Mouse (Mus musculus) neural tube, embryonic 11.5 days (tissue): ENCODE data around the gene Rabep2. TPM values are rescaled to one million over a fixed set of nuclear protein-coding genes. Genes with fewer than 3 reads are reported as not detected.

ENCODE experiments used
- ATAC-seq: fragments of 200-750 bp; cut with Nextera tagmentation; 2 replicates; pipeline ENCODE4 v1.8.0; 2017; ENCODE audit warnings: moderate number of reproducible peaks, mild to moderate bottlenecking, moderate TSS enrichment, moderate library complexity; ENCODE audit not compliant: insufficient read depth, low FRiP score, low TSS enrichment
- DNase-seq: peaks from one replicate; pipeline ENCODE4 v3.0.0-alpha.2; 2015; ENCODE audit warnings: low spot score
- H3K27ac ChIP-seq: fragments of 300-500 bp; sonication (generic); 2 replicates; pipeline ENCODE4 v1.5.1; 2014; ENCODE audit warnings: low read depth, mild to moderate bottlenecking, low read length
- H3K27me3 ChIP-seq: fragments of 300-500 bp; sonication (generic); 2 replicates; pipeline ENCODE4 v1.6.1; 2014; ENCODE audit warnings: mild to moderate bottlenecking, low read length, mixed read lengths; ENCODE audit not compliant: control insufficient read depth, insufficient read depth
- H3K36me3 ChIP-seq: fragments of 300-500 bp; sonication (generic); 2 replicates; pipeline ENCODE4 v1.6.1; 2014; ENCODE audit warnings: mild to moderate bottlenecking, low read length, moderate library complexity, mixed read lengths; ENCODE audit not compliant: control insufficient read depth, insufficient read depth
- H3K4me1 ChIP-seq: fragments of 300-500 bp; sonication (generic); 2 replicates; pipeline ENCODE4 v1.6.1; 2014; ENCODE audit warnings: low read length, mixed read lengths; ENCODE audit not compliant: control insufficient read depth, insufficient read depth
- H3K4me2 ChIP-seq: fragments of 300-500 bp; sonication (generic); 2 replicates; pipeline ENCODE4 v1.6.1; 2014; ENCODE audit warnings: low read depth, mild to moderate bottlenecking, moderate library complexity
- H3K4me3 ChIP-seq: fragments of 300-500 bp; sonication (generic); 2 replicates; pipeline ENCODE4 v1.5.1; 2014; ENCODE audit warnings: low read depth, low read length
- H3K9ac ChIP-seq: fragments of 300-500 bp; sonication (generic); 2 replicates; pipeline ENCODE4 v1.6.1; 2014; ENCODE audit warnings: mild to moderate bottlenecking, low read length
- H3K9me3 ChIP-seq: fragments of 300-500 bp; sonication (generic); 2 replicates; pipeline ENCODE4 v1.6.1; 2016; ENCODE audit warnings: low read length; ENCODE audit not compliant: control insufficient read depth
- WGBS: fragments of 180-500 bp; shearing (Covaris S2); extraction: QIAGEN DNeasy Blood & Tissue Kit; methylation state at CpG from one replicate; pipeline ENCODE4 v1.1.7; 2014; 5-methylcytosine and 5-hydroxymethylcytosine counted together
- polyA plus RNA-seq: library from polyadenylated mRNA; unstranded; fragments of >200 nt; fragmentation: Nextera tagmentation; extraction: Ambion mirVana; gene quantifications from 2 replicates; pipeline ENCODE4 v1.2.1, GENCODE M21; 2014

The Rabep2 gene
- polyA plus RNA-seq, 1 experiment from 2014 or later = 21.4 TPM

DNA sequence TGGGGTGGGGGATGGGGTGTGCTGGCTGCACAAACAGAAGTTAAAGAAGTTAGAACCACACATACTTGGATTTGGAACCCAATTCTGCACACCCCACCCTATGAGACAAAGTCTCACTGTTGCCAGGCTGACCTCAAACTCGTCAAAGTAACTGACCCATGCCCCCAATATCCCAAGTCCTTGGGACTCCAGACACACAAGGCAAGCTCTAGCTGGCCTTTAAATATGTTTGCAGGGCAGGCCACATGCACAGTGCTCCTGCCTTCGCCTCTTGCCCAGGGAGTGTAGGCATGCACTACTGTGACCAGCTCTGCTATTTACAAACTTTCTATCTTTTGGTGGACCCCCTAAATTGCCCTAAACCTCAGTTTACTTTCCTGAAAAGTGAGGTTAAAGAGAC lies 26.7 kb downstream of the Rabep2 start:
- Histone ChIP-seq H3K27me3 (no peaks in the 10 kb centered on the region), H3K9me3 (no peaks in the 10 kb centered on the region), H3K4me2 (no peak overlapping the region), H3K4me3 (no peak overlapping the region), H3K36me3 (no peaks in the 10 kb centered on the region), H3K9ac (no peak overlapping the region), H3K4me1 (no peaks in the 10 kb centered on the region), H3K27ac (no peak overlapping the region)
- ATAC-seq (no peak), DNase-seq (no peak)
- 77% methylated on average over 2 of the region's 2 CpGs for WGBS

DNA sequence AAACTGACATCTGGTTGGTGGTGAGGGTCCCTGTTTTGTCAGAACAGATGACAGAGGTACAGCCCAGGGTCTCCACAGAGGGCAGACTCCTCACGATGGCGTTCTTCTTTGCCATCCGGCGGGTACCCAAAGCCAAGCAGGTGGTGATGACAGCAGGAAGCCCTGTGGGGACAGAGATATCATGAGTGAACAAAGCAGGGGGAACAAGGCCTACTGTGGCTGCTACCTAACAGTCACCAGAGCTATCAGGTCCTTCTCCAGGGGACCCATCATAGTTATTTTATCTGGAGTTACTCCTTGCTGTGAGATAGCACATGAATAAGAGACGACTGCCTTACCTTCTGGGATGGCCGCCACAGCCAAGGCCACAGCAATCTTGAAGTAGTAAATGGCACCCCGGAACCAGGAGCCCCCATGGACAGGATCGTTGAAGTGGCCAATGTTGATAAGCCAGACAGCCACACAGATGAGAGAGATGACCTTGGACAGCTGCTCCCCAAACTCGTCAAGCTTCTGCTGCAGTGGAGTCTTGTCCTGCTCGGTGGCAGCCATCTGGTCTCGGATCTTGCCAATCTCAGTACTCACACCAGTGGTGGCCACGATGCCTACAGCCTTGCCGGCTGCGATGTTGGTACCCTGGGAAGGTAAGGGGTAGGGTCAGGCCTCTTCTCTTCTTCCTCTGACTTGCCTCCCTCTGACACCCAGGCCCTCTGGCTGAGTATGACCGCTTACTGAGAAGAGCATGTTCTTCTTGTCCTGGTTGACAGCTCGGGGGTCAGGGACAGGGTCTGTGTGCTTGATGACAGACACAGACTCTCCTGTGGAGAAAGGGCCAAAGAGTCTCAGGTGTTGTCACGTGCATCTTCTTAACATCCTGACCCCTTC lies 28.1 kb downstream of the Rabep2 start:
- no peak for DNase-seq
- Histone ChIP-seq H3K4me3 (no peak overlapping the region), H3K9me3 (no peaks in the 10 kb centered on the region), H3K4me2 (no peak overlapping the region), H3K36me3 (no peaks in the 10 kb centered on the region), H3K4me1 (no peaks in the 10 kb centered on the region), H3K9ac (no peak overlapping the region), H3K27ac (no peak overlapping the region), H3K27me3 (no peaks in the 10 kb centered on the region)
- no peak for ATAC-seq
- WGBS = 91% methylated on average over 17 of the region's 17 CpGs

DNA sequence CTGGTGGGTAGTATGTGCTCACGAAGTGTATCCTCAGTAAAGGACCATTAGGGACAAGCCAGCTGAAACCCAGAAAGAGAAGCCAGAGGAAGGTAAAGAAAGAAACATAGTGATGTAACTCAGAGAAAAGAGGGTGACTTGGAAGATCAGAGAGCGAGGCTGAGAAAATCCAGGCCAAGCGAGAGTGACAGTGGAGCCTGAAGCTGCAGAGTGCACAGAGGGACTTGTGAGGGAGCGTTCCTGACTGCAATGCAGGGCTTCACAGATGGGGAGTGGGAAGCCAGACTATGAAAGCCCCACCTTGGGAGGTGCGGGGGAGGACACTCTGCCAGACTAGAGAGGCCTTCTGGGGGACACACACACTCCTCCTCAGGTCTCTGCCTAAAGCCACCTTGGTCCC lies 29.7 kb downstream of the Rabep2 start:
- H3K27ac ChIP-seq = no peak overlapping the region
- no peaks in the 10 kb centered on the region for H3K9me3 ChIP-seq
- ATAC-seq (no peak), DNase-seq (no peak)
- WGBS = 82% methylated on average over 5 of the region's 5 CpGs
- H3K4me1 ChIP-seq = no peaks in the 10 kb centered on the region
- no peak overlapping the region for H3K9ac ChIP-seq
- no peak overlapping the region for H3K4me2 ChIP-seq
- H3K27me3 ChIP-seq = no peaks in the 10 kb centered on the region
- no peaks in the 10 kb centered on the region for H3K36me3 ChIP-seq
- no peak overlapping the region for H3K4me3 ChIP-seq

DNA sequence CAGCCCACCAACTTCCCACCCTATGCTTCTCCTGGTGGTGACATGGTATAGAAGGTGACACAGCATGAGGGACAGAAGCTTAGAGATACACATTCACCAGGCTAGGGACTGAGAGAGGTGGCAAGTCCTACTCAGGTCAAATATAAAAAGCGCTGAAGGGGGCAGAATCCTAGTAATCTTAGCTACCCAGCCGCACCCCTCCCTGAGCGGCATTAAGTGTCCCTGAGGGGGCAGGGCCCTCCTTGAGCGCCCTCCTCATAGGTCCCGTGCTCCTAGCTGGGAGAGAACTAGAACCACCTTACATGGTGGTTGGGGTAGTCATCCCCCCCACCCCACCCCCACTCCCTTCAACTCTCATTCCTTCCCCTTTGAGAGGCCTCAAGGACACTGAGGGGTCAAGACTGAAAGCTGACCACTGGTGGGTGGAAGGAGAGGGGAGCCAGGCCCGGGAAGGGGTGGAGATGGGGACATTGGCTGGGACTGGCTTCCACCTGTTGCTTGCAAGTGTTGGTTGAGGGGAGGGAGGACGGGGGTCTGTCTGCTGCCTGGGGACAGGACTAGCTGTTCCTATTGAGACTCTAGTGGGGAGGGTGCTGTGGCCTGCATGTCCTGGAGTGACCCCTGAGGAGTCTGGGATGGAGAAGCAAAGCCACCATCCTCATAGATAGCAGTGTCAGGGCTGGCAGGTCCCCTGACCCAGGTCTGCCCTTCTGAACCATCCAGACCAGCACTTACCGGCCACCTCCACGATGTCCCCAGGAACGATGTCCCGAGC lies 30.5 kb downstream of the Rabep2 start:
- ATAC-seq (no peak), DNase-seq (no peak)
- Histone ChIP-seq H3K27me3 (no peaks in the 10 kb centered on the region), H3K4me3 (no peak overlapping the region), H3K27ac (no peak overlapping the region), H3K4me2 (no peak overlapping the region), H3K9ac (no peak overlapping the region), H3K9me3 (no peaks in the 10 kb centered on the region), H3K4me1 (no peaks in the 10 kb centered on the region), H3K36me3 (no peaks in the 10 kb centered on the region)
- WGBS = 74% methylated on average over 11 of the region's 11 CpGs

DNA sequence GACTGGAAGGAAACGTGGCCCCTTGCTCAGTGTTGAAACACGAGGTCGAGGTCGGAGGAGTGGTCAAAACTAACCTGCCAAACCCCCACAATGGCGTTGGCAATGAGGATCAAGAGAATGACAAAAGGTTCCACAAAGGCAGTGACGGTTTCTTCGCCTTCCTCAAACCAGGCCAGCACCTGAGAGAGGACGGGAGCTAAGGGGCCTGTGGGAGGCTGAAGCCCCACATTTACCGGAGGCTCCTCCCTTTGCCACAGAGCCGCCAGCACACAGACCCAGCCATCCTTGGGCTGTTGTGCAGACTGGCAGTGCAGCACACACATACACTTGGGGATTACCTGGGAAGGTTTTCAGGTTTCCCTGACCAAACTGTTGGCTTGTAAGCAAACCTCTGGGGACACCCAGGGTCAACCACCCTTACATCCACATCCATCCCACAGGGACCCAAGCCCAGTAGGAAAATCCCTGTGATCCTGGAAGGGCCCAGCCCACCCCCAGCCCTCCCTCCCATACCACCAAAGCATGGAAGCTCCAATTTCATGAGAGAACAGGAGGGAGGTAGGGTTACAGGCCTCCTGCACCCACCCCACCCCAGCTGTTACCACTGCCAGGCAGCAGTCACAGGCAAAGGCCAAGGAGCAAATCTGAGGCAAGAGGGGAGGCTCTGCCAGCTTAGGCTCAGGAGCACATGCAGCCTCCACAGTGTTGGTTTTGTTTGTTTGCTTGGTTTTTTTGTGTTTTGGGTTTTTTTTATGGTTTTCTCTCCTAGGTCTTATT lies 32.3 kb downstream of the Rabep2 start:
- DNase-seq = no peak
- H3K4me3 ChIP-seq = no peak overlapping the region
- no peak overlapping the region for H3K27ac ChIP-seq
- H3K27me3 ChIP-seq = no peaks in the 10 kb centered on the region
- ATAC-seq = no peak
- no peaks in the 10 kb centered on the region for H3K4me1 ChIP-seq
- H3K9ac ChIP-seq = no peak overlapping the region
- WGBS = 48% methylated on average over 10 of the region's 10 CpGs
- no peaks in the 10 kb centered on the region for H3K36me3 ChIP-seq
- no peak overlapping the region for H3K4me2 ChIP-seq
- H3K9me3 ChIP-seq = no peaks in the 10 kb centered on the region

DNA sequence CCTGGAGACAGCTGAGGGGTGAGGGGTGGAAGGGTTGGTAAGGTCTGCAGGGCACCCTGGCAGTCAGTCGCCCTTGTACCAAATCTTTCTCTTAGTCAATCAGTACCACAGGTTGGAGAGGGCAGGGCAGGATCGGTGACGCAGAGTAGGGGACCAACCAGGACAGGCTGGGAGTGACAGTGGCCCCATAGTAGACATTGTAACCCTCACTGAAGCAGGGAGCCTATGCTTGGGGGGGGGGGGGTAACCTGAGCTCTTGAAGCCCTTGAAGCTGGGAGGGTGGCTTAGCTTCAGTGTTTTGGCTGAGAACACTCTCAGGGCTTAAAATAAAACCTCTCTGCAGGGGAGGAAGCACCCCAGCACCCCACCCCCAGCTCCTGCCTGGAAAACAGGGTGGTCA lies 33.1 kb downstream of the Rabep2 start:
- Histone ChIP-seq H3K9me3 (no peaks in the 10 kb centered on the region), H3K4me3 (no peak overlapping the region), H3K36me3 (no peaks in the 10 kb centered on the region), H3K9ac (no peak overlapping the region), H3K27me3 (no peaks in the 10 kb centered on the region), H3K4me2 (no peak overlapping the region), H3K4me1 (no peaks in the 10 kb centered on the region), H3K27ac (no peak overlapping the region)
- 64% methylated on average over 3 of the region's 3 CpGs for WGBS
- no peak for ATAC-seq
- no peak for DNase-seq

DNA sequence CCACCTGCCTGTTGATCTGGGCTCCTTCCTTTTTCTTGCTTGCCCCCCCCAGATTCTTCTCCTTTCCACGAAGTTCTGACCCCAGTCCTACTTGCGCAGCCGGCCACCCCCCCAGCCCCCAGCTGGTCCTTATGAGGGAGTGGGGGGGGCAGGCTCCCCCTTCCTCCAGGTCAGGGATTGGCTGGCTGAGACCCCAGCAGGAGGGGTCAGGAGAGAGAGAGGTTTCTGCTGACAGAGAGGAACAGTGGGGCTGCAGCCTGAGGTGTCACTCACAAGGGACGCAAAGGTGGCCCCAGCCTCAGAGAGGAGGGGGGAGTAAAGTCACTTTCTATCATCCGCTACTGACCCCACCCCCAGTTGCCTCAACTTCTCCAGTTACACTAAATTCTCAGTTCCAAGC lies 34.4 kb downstream of the Rabep2 start, which contains the start of gene Atp2a1:
TSS of gene Atp2a1 (minus strand) at position 105 of the 400 bp plus-strand sequence.
- H3K27me3 ChIP-seq = no peaks in the 10 kb centered on the region
- H3K27ac ChIP-seq = no peak within 1 kb of the TSS
- ATAC-seq = no peak
- DNase-seq = no peak
- no peak within 1 kb of the TSS for H3K4me3 ChIP-seq
- no peak within 1 kb of the TSS for H3K9ac ChIP-seq
- H3K9me3 ChIP-seq = no peaks in the 10 kb centered on the region
- H3K4me2 ChIP-seq = no peak within 1 kb of the TSS
- peaks cover 5% of the 10 kb centered on the region; the same call in 1 of the 2 replicates for H3K36me3 ChIP-seq
- WGBS = 47% methylated on average over 5 of the region's 5 CpGs
- H3K4me1 ChIP-seq = no peaks in the 10 kb centered on the region

DNA sequence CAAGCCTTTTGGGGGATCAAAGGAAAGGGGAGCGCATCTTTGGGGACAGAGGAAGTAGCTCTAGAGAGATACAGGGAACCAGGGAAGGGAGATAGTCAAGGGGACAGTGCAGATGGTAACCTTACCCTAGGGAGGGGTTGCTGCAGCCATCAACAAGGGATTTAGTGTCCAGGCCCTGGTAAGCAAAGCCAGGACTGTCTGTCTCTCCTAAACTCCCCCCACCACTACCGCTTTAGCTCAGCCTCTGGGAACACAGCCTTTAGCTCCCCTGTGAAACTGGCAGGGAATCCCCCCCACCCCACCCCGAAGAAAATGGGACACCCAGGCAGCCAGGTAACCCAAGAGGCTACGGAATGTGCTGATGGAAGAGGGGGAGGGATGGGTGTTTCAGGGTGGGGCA lies 35.0 kb downstream of the Rabep2 start:
- no peaks in the 10 kb centered on the region for H3K27me3 ChIP-seq
- peaks cover 5% of the 10 kb centered on the region; the same call in 1 of the 2 replicates for H3K36me3 ChIP-seq
- WGBS = 64% methylated on average over 4 of the region's 4 CpGs
- no peak overlapping the region for H3K9ac ChIP-seq
- DNase-seq (no peak), ATAC-seq (no peak)
- no peak overlapping the region for H3K27ac ChIP-seq
- H3K4me1 ChIP-seq = no peaks in the 10 kb centered on the region
- no peaks in the 10 kb centered on the region for H3K9me3 ChIP-seq
- no peak overlapping the region for H3K4me2 ChIP-seq
- no peak overlapping the region for H3K4me3 ChIP-seq
